Mouse (Mus musculus) urinary bladder, postnatal 36 days (tissue): ENCODE measurements around the gene Vax1.

ENCODE experiments used
- DNase-seq, 2 experiments: peaks; one replicate each; pipeline ENCODE4 v3.0.0; 2022; ENCODE audit warnings: low spot score in 2 of 2, mixed read lengths in 1 of 2

Gene Vax1

DNA sequence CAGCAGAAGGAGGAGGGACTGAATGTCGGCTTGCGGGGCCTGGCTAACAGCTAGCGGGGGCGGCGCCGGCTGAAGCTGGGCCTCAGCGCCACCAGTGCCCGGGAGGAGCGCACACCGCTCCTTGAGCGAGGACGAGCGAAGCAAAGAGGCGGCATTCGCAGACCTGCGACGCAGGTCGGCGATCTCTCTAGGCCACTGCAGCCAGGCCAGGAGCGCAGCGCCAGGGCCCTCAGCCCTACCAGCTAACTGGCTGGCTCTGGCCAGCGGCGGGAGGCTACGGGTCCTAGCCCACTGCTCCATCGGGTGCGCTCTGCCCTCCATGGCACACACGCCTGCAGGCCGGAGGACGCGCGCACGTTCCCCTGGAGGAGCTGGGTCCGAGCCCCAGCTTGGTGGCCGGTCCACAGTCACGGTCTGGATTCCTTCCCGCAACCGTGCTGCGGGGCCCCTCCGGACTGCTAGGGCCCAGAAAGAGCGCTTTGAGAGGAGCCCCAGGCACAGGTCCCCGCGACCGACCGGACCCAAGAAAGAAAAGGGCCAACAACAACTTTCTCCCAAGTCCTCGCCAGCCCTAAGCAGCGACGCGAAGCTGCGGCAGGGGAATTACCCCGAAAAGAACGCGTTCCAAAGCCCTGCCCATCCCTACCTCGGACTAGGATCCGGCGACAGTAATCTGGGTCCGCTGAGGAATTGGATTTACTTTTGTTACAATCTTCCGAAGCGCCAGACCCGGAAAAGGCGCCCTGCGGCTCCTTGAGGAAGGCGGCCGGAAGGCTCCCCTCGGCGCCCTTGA, 517 bp downstream of the Vax1 start:
- DNase-seq: no peak

- no peak for DNase-seq
Measured at GRCm38 (mm10) chr19:59168386-59168905, 1.4 kb downstream of the Vax1 start.

GRCm38 (mm10) chr19:59167871-59168270, 2.0 kb downstream of the Vax1 start:
- DNase-seq: no peak

- no peak for DNase-seq
Measured at GRCm38 (mm10) chr19:59166879-59167278, 3.0 kb downstream of the Vax1 start.

- DNase-seq: no peak
Measured at GRCm38 (mm10) chr19:59166311-59166761, 3.5 kb downstream of the Vax1 start.

DNA sequence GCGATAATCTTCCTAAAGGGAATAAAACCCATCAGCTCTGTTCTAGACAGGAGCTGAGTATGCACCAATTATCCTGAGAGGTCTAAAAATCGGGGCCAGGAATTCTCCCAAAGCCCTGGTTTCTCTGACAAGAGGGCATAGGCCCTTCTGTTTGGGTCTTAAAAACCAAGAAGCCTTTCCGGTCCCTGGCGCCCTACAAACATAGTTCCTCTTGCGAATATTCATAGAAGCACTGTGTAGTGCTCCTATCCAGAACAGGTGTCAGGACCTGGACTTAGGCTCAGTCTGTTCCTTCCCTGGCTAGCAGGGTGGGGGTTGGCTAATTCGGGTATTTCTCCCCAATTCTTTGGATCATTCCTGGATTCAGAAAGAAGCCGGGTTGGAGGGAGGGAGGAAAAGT, 4.3 kb downstream of the Vax1 start:
- no peak for DNase-seq

- DNase-seq: no peak
Measured at GRCm38 (mm10) chr19:59164896-59165560, 4.8 kb downstream of the Vax1 start.

DNA sequence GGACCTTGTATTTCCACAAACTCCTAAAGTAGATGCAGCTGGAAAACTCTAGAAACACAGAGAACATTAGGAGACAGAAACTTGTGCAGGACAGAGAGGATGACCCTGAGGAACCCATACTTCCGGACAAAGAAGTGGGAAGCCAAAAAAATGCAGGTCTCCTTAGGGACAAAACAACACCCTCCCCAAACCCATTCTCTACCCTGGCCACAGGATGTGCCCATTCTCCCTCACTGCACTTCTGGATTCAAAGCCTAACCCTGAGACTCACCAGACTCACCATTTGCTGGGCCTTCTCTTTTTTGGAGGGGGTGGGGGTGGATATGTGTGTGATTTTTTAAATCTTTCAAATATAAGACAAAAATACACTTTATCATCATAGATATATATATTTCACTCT, 5.7 kb downstream of the Vax1 start:
- no peak for DNase-seq

GRCm38 (mm10) chr19:59156702-59157101, 13.2 kb downstream of the Vax1 start:
- DNase-seq: no peak

- DNase-seq: no peak
Measured at GRCm38 (mm10) chr19:59154171-59154570, 15.7 kb downstream of the Vax1 start.

DNA sequence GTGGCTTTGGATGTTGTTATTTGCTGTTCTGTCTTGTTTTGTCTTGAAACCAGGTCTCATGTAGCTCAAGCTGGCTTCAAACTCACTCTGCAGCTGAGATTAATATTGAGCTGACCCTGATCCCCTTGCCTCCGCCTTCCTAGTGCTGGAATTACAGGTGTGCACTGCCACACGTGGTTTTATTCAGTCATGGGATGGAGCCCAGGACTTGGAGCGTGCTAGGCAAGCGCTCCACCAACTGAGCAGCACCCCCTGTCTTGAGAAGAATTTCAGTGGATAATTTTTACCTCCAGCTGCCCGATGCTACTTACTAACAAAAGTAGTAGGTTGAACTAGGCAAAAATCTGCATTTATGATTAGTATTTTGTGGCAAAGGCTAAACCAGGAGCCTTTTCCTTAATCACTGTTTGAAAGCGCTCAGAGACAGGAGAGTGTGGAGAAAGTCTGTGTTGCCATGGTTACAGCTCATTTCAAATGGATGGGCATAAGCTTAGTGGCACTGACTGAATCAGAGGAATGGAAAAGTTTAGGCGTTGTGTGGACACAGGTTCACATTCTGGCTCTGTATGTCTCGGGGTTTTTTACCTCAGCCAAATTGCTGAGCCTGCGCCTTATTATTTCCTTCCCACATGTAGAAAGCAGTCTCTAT, 24.2 kb downstream of the Vax1 start:
- no peak for DNase-seq

- no peak for DNase-seq
Measured at GRCm38 (mm10) chr19:59145064-59145463, 24.8 kb downstream of the Vax1 start.

DNA sequence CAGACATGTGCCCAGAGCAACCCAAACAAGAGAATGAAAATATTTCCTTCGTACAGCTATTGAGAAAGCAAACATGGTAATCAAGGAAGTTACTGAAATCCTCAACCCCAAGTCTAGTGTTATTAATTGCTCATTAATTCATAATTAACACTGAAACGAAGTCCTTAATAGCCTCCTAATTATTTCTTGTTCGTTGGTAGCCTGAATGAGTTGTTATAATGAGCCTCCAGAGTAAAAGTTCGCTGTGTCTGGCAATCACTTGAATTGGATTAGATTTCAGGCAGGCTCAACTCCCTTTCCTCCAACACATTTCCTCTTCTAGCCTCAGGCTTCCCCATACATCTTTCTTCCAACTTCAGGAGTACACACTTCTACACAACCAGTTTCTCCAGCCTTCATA, 27.6 kb downstream of the Vax1 start:
- no peak for DNase-seq

- DNase-seq: no peak
Measured at GRCm38 (mm10) chr19:59135387-59135786, 34.5 kb downstream of the Vax1 start.

GRCm38 (mm10) chr19:59134916-59135315, 34.9 kb downstream of the Vax1 start:
- no peak for DNase-seq

DNA sequence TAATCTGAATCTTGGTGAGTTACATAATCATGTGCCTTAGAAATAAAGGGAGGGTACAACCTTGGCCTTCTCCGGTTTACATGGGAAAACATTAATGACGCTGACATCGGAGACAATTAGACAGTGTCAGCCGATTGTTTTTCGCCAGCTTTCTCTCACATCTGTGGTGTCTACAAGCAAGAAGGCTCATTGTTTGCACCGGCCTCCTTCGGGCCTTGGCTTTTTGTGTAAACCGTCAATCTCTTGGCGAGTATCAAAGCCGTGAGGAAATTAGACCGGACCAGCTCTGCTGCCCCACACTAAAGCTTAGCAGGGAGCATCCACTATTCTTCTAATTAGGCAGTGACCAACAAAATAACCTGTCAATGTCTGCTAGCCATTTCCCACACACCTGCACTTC, 36.7 kb downstream of the Vax1 start:
- DNase-seq: no peak

GRCm38 (mm10) chr19:59129671-59130070, 40.2 kb downstream of the Vax1 start:
- DNase-seq: no peak

DNA sequence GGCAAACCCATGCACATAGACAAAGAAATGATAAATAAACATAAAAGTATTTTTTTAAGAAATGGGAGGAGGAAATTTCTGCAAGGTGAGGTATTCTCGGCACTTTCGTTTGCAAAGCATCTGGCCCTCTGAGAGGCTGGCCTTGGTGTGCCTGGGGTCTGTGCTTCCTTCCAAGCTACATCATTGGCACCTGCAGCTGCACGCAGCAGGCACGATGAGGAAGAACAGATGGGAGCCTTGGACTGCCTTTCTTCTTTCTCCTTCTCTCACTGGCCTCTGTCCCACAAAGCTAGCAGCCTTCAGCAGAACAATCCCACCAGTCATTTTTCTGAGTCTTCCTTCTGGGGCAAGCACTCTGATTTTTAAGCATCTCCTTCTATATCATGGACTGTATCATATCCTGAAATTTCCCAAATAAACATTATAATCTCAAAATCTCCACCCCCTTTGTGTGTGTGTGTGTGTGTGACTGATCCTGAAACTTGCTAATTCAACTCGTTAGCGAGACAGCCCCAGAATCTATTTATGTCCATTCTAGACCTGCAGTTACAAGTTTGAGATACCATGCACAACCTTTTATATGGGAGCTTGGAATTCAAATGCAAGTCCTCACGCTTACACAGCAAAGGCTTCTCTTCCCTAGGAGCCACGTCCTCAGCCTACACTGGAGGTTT, 41.2 kb downstream of the Vax1 start:
- no peak for DNase-seq

DNA sequence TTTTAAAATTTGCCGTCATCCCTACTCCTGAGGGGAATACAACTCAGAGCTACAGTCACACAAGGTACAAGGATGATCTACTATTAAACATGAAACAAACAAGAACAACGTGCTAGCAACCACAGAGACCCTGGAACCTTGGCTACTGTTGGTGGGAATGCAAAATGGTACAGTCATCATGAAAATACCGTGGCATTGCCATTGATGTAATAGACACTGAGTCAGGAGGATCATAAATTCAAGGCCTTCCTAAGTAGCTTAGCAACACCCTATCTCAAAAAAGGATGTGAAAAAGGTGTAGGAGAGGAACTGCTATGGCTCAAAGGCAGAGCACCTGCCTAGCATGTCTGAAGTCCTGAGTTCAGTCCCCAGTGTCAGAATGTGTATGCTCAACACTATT, 42.4 kb downstream of the Vax1 start:
- no peak for DNase-seq
